Mouse (Mus musculus): ENCODE measurements around the gene Lmnb2. TPM values are rescaled to one million over a fixed set of nuclear protein-coding genes. Genes with fewer than 3 reads are reported as not detected.

Gene Lmnb2
- polyA plus RNA-seq (2014; fragmentation: Illumina TruSeq; extraction: RNeasy Lipid Tissue Mini Kit (QIAGEN cat#74804); ENCODE audit: low read depth, low replicate concordance) = 0.23 TPM

DNA sequence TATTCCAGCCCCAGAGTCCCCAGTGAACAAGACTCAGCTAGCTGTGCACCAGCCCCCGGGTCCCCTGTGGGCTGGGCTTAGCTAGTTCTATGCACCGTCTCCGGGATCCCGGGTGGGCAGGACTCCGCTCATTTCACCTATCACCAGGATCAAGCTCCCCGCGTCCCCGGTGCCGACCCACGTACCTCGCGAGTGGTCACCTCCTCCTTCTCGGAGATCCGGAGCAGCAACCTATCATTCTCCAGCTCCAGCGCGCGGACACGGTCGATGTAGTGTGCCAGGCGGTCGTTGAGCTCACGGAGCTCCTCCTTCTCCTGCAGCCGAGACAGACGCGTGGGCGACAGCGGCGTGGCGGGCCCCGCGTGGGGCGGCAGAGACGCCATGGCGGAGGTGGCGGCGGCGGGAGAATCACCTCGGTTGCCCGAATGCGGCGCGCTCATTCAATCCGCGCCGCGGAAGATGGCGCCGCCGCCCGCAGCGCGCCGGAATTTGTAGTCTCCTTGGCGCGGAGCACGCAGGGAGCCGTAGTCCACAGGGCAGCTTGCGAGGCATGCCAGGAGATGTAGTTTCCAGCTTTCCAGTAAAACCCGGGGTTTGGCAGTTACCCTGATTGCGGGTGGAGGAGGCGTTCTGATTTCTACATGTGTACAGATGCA lies at the start of gene Lmnb2:
Gene Lmnb2 (minus strand): TSS at position 467 of the 656 bp plus-strand sequence.

DNA sequence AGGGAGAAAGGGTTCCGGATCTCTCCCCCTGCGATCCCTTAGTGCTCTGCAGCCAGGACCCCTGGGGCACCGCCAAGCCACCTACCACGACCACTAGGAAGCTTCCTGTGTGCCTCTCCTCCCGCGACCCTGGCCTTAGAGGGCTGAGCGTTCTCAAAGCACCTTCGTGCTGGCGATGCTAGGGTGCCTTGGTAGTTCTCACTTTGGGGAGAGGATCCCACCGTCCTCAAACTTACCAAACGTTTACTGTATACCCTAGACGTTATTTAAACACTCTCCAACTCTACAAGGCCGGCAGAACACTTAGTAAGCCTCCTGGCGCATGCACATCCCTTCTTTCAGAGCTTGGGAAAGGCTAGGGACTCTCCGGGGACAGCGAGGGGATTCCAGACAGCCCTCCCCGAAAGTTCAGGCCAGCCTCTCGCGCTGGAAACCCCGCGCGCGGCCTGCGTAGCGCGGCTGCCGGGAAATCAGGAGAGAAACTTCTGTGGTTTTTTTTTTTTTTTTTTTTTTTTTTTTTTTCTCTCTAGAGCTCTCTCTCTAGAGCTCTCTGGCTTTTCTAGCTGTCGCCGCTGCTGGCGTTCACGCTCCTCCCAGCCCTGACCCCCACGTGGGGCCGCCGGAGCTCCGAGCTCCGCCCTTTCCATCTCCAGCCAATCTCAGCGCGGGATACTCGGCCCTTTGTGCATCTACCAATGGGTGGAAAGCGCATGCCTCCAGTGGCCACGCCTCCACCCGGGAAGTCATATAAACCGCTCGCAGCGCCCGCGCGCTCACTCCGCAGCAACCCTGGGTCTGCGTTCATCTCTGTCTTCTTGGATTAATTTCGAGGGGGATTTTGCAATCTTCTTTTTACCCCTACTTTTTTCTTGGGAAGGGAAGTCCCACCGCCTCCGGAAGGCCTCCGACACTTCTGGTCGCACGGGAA lies 11.5 kb upstream of the Lmnb2 start, which contains the start of gene Gadd45b:
Gene Gadd45b (plus strand): TSS at position 775 of the 928 bp plus-strand sequence.

DNA sequence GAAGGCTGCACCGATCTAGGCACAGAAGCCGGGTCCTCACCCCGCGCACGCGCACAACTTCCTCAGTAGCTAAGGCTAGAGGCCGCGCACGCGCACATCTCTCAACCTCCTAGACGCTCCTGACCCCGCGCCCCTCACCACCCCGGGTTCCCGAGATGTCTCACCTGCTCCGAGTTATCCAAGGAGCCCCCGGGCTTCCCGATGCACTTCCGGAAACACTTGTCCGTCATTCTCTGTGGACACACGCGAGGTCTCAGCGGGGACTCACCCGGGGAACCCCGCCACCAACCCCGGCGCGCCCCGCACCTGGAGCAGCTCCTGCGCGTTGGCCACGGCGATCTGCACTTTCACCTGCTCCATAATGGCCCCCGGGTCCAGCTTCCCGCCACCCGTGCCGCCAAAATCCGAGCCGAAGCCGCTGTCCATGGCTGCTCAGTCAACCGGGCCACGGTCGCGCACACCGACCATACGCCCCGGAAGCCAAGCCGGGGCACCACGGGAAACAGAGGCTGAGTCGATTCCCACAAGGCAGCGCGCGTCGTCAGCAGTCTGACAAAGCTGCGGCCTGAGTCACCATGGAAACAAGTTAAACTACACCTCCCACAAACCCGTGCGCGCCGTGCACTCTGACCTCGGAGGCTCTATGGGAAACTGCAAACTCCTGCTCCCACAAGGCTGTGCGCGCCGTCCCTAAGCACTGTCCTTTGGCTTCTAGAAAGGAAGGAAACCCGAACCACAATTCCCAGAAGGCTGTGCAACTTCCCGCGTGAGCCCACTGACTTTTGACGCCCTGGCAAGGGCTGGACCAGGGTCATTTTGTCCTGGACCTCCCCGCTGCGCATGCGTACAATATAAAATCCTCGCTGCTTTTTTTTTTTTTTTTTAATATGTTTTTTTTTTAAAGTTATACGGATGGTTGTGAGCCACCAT lies 17.5 kb downstream of the Lmnb2 start, which contains the start of gene Timm13:
Gene Timm13 (minus strand): TSS at position 652 of the 930 bp plus-strand sequence.

DNA sequence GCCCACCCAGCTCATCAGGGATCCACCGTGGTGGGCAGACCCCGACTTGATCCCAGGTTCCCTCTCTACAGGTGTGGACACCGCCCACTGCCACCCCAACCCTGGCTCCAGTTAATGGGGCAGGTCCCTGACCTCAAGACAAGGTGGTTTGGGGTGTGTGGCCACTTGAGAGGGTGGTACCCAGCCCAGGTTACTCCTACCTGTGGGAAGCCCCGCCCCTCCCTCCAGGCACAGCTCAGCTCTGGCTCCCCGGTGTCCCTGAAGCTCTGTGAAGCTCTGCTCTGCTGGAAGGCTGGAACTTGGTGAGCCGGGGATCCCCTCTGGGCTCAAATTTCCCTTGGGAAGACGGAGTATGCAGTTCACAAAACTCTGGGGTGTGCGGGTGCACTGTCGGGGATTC lies 46.5 kb downstream of the Lmnb2 start, which contains the start of gene Tmprss9:
Gene Tmprss9 (plus strand): TSS at position 268 of the 400 bp plus-strand sequence.

DNA sequence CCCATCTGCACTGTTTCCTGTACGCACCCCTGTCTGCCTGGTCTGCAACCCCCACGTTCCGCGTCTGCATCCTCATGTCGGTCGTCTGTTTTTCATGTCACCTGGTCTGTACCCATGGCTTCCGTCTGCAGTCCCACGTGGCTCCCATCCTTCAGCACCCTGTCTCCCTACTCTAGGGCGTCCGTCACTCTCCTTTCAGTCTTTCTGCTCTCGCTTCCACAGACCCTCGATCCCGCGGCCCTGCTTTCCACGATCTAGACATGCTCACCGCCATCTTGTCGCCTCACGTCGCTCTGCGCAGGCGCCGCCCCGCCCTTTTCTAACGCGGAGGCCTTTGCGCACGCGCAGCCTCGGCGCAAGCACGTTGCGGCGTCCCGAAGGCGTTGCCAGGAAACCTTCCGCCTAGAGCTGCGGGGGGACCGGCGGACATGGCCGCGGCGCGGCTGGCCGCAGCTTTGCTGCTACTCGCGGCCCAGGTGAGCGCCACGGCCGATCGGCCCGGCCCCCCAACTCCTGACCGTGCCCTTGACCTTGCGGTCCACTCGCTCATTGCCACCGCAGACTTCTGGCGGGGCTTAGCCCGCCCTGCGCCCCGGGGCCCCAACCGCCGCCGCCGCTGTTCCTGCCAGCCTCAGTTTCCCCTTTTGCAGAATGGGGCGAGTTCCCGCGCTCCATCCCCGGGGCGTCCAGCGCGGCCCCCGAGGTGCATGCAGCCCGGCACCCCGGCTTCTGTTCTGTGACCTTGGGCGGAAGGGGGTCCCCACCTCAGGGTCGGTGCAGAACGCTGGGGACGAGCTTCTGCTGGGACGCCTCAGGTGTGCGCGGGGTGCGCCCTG lies 62.9 kb downstream of the Lmnb2 start, which contains the start of the genes Lsm7 and Sppl2b:
Gene Lsm7 (minus strand): TSS at position 297 of the 836 bp plus-strand sequence.
Gene Sppl2b (plus strand): TSS at position 363 of the 836 bp plus-strand sequence.

Other genes with a start within 250 kb of the Lmnb2 start
- gene Mknk2, start 240.1 kb downstream of the Lmnb2 start, polyA plus RNA-seq (2014; fragmentation: Illumina TruSeq; extraction: RNeasy Lipid Tissue Mini Kit (QIAGEN cat#74804); ENCODE audit: low read depth, low replicate concordance) = 3.6 TPM
- 3.9 TPM for gene Mob3a, start 216.3 kb downstream of the Lmnb2 start, polyA plus RNA-seq (2014; fragmentation: Illumina TruSeq; extraction: RNeasy Lipid Tissue Mini Kit (QIAGEN cat#74804); ENCODE audit: low read depth, low replicate concordance)
- not detected for gene Izumo4, start 216.1 kb downstream of the Lmnb2 start, polyA plus RNA-seq (2014; fragmentation: Illumina TruSeq; extraction: RNeasy Lipid Tissue Mini Kit (QIAGEN cat#74804); ENCODE audit: low read depth, low replicate concordance)
- 9.3 TPM for gene Ap3d1, start 176.0 kb downstream of the Lmnb2 start, polyA plus RNA-seq (2014; fragmentation: Illumina TruSeq; extraction: RNeasy Lipid Tissue Mini Kit (QIAGEN cat#74804); ENCODE audit: low read depth, low replicate concordance)
- gene Dot1l, start 163.0 kb downstream of the Lmnb2 start, polyA plus RNA-seq (2014; fragmentation: Illumina TruSeq; extraction: RNeasy Lipid Tissue Mini Kit (QIAGEN cat#74804); ENCODE audit: low read depth, low replicate concordance) = 3.6 TPM
- gene Sf3a2, start 120.0 kb downstream of the Lmnb2 start, polyA plus RNA-seq (2014; fragmentation: Illumina TruSeq; extraction: RNeasy Lipid Tissue Mini Kit (QIAGEN cat#74804); ENCODE audit: low read depth, low replicate concordance) = 2.6 TPM
- 2.5 TPM for gene Plekhj1, start 119.6 kb downstream of the Lmnb2 start, polyA plus RNA-seq (2014; fragmentation: Illumina TruSeq; extraction: RNeasy Lipid Tissue Mini Kit (QIAGEN cat#74804); ENCODE audit: low read depth, low replicate concordance)
- not detected for gene Amh, start 113.0 kb downstream of the Lmnb2 start, polyA plus RNA-seq (2014; fragmentation: Illumina TruSeq; extraction: RNeasy Lipid Tissue Mini Kit (QIAGEN cat#74804); ENCODE audit: low read depth, low replicate concordance)
- gene Jsrp1, start 104.7 kb downstream of the Lmnb2 start, polyA plus RNA-seq (2014; fragmentation: Illumina TruSeq; extraction: RNeasy Lipid Tissue Mini Kit (QIAGEN cat#74804); ENCODE audit: low read depth, low replicate concordance) = not detected
- gene Oaz1, start 91.6 kb downstream of the Lmnb2 start, polyA plus RNA-seq (2014; fragmentation: Illumina TruSeq; extraction: RNeasy Lipid Tissue Mini Kit (QIAGEN cat#74804); ENCODE audit: low read depth, low replicate concordance) = 163 TPM
- gene Lingo3, start 74.2 kb downstream of the Lmnb2 start, polyA plus RNA-seq (2014; fragmentation: Illumina TruSeq; extraction: RNeasy Lipid Tissue Mini Kit (QIAGEN cat#74804); ENCODE audit: low read depth, low replicate concordance) = 0.76 TPM
- gene Lsm7, start 63.0 kb downstream of the Lmnb2 start, polyA plus RNA-seq (2014; fragmentation: Illumina TruSeq; extraction: RNeasy Lipid Tissue Mini Kit (QIAGEN cat#74804); ENCODE audit: low read depth, low replicate concordance) = 3.7 TPM
- not detected for gene Sppl2b, start 63.0 kb downstream of the Lmnb2 start, polyA plus RNA-seq (2014; fragmentation: Illumina TruSeq; extraction: RNeasy Lipid Tissue Mini Kit (QIAGEN cat#74804); ENCODE audit: low read depth, low replicate concordance)
- not detected for gene Tmprss9, start 46.4 kb downstream of the Lmnb2 start, polyA plus RNA-seq (2014; fragmentation: Illumina TruSeq; extraction: RNeasy Lipid Tissue Mini Kit (QIAGEN cat#74804); ENCODE audit: low read depth, low replicate concordance)
- gene Timm13, start 17.3 kb downstream of the Lmnb2 start, polyA plus RNA-seq (2014; fragmentation: Illumina TruSeq; extraction: RNeasy Lipid Tissue Mini Kit (QIAGEN cat#74804); ENCODE audit: low read depth, low replicate concordance) = not detected
- gene Gadd45b, start 11.8 kb upstream of the Lmnb2 start, polyA plus RNA-seq (2014; fragmentation: Illumina TruSeq; extraction: RNeasy Lipid Tissue Mini Kit (QIAGEN cat#74804); ENCODE audit: low read depth, low replicate concordance) = 28.2 TPM
- 10.1 TPM for gene Gng7, start 96.7 kb upstream of the Lmnb2 start, polyA plus RNA-seq (2014; fragmentation: Illumina TruSeq; extraction: RNeasy Lipid Tissue Mini Kit (QIAGEN cat#74804); ENCODE audit: low read depth, low replicate concordance)
- 0.93 TPM for gene Diras1, start 107.4 kb upstream of the Lmnb2 start, polyA plus RNA-seq (2014; fragmentation: Illumina TruSeq; extraction: RNeasy Lipid Tissue Mini Kit (QIAGEN cat#74804); ENCODE audit: low read depth, low replicate concordance)
- gene Slc39a3, start 119.2 kb upstream of the Lmnb2 start, polyA plus RNA-seq (2014; fragmentation: Illumina TruSeq; extraction: RNeasy Lipid Tissue Mini Kit (QIAGEN cat#74804); ENCODE audit: low read depth, low replicate concordance) = 1.7 TPM
- gene Sgta, start 141.9 kb upstream of the Lmnb2 start, polyA plus RNA-seq (2014; fragmentation: Illumina TruSeq; extraction: RNeasy Lipid Tissue Mini Kit (QIAGEN cat#74804); ENCODE audit: low read depth, low replicate concordance) = 2.3 TPM
- gene Thop1, start 151.8 kb upstream of the Lmnb2 start, polyA plus RNA-seq (2014; fragmentation: Illumina TruSeq; extraction: RNeasy Lipid Tissue Mini Kit (QIAGEN cat#74804); ENCODE audit: low read depth, low replicate concordance) = not detected
- not detected for gene Creb3l3, start 180.6 kb upstream of the Lmnb2 start, polyA plus RNA-seq (2014; fragmentation: Illumina TruSeq; extraction: RNeasy Lipid Tissue Mini Kit (QIAGEN cat#74804); ENCODE audit: low read depth, low replicate concordance)
- gene Map2k2, start 187.7 kb upstream of the Lmnb2 start, polyA plus RNA-seq (2014; fragmentation: Illumina TruSeq; extraction: RNeasy Lipid Tissue Mini Kit (QIAGEN cat#74804); ENCODE audit: low read depth, low replicate concordance) = 3.4 TPM
- gene Zbtb7a, start 217.0 kb upstream of the Lmnb2 start, polyA plus RNA-seq (2014; fragmentation: Illumina TruSeq; extraction: RNeasy Lipid Tissue Mini Kit (QIAGEN cat#74804); ENCODE audit: low read depth, low replicate concordance) = 28.7 TPM
- not detected for gene Pias4, start 249.7 kb upstream of the Lmnb2 start, polyA plus RNA-seq (2014; fragmentation: Illumina TruSeq; extraction: RNeasy Lipid Tissue Mini Kit (QIAGEN cat#74804); ENCODE audit: low read depth, low replicate concordance)